Mouse (Mus musculus) ovary, postnatal 10 days (tissue): Measurements from ENCODE around the gene Atp2b2.

Experiments used
- DNase-seq: peaks from one replicate; pipeline ENCODE4 v3.0.0; 2022; ENCODE audit warnings: low spot score

Gene Atp2b2

GRCm38 (mm10) chr6:113890023-113890857 is 152.2 kb downstream of the Atp2b2 start:
- DNase-seq: no peak

GRCm38 (mm10) chr6:113889180-113889579 is 153.2 kb downstream of the Atp2b2 start:
- no peak for DNase-seq

GRCm38 (mm10) chr6:113886886-113887285 is 155.5 kb downstream of the Atp2b2 start:
- no peak for DNase-seq

GRCm38 (mm10) chr6:113884806-113885205 is 157.6 kb downstream of the Atp2b2 start:
- no peak for DNase-seq

- no peak for DNase-seq
Measured at GRCm38 (mm10) chr6:113883225-113883624, 159.2 kb downstream of the Atp2b2 start.

- no peak for DNase-seq
Measured at GRCm38 (mm10) chr6:113882396-113882795, 160.0 kb downstream of the Atp2b2 start.

- no peak for DNase-seq
Measured at GRCm38 (mm10) chr6:113881561-113882243, 160.7 kb downstream of the Atp2b2 start.

- DNase-seq: no peak
Measured at GRCm38 (mm10) chr6:113879366-113879765, 163.0 kb downstream of the Atp2b2 start.

GRCm38 (mm10) chr6:113878510-113879128 is 163.8 kb downstream of the Atp2b2 start:
- no peak for DNase-seq

- DNase-seq: no peak
Measured at GRCm38 (mm10) chr6:113876585-113876984, 165.8 kb downstream of the Atp2b2 start.

- no peak for DNase-seq
Measured at GRCm38 (mm10) chr6:113875201-113875600, 167.2 kb downstream of the Atp2b2 start.

GRCm38 (mm10) chr6:113872654-113873053 is 169.8 kb downstream of the Atp2b2 start:
- DNase-seq: no peak

GRCm38 (mm10) chr6:113870775-113871174 is 171.6 kb downstream of the Atp2b2 start:
- DNase-seq: no peak

GRCm38 (mm10) chr6:113868552-113868951 is 173.9 kb downstream of the Atp2b2 start:
- no peak for DNase-seq

- no peak for DNase-seq
Measured at GRCm38 (mm10) chr6:113865699-113866098, 176.7 kb downstream of the Atp2b2 start.

GRCm38 (mm10) chr6:113864812-113865211 is 177.6 kb downstream of the Atp2b2 start:
- DNase-seq: no peak

GRCm38 (mm10) chr6:113862955-113863354 is 179.5 kb downstream of the Atp2b2 start:
- no peak for DNase-seq

- DNase-seq: no peak
Measured at GRCm38 (mm10) chr6:113861938-113862337, 180.5 kb downstream of the Atp2b2 start.

- DNase-seq: no peak
Measured at GRCm38 (mm10) chr6:113861375-113861770, 181.0 kb downstream of the Atp2b2 start.

- no peak for DNase-seq
Measured at GRCm38 (mm10) chr6:113860735-113861374, 181.6 kb downstream of the Atp2b2 start.

- no peak for DNase-seq
Measured at GRCm38 (mm10) chr6:113860023-113860734, 182.2 kb downstream of the Atp2b2 start.

- no peak for DNase-seq
Measured at GRCm38 (mm10) chr6:113858317-113858716, 184.1 kb downstream of the Atp2b2 start.
